In the genomic region with DNA sequence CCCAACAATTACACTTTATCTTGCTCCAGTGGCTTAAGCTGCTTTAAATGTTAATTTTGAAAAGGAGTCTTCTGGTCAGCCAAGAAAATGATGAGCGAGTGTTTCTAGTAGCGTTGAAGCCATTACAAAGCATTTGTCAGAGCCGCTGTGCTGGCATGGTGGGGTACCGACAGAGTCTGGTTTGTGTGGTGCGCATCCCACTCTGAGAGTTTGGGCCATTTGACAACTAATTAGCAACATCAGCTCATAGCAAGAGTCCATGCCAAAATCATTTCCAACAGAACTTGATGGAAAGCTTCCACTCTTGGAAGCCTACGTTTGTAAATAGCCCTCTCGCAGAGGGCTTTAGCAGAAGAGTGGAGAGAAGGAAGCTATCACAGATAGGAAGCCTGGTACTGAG, we compare ENCODE assay signal across 11 mouse cellular contexts.
"Had no signal": no experiment of that assay in that cellular context is flagged by ENCODE, and none has a peak within 500 bp of the region (broad histone marks: within the 10 kb centered on the region; RNA-seq: fewer than 3 reads in every experiment).

No protein-coding gene starts in this region.

- H3K36me3 ChIP-seq: limb, embryonic 13.5 days; neural tube, embryonic 12.5 days had no signal

- H3K4me3 ChIP-seq: limb, embryonic 13.5 days; neural tube, embryonic 12.5 days had no signal

- H3K27me3 ChIP-seq: limb, embryonic 13.5 days; neural tube, embryonic 12.5 days had no signal

- H3K4me2 ChIP-seq: limb, embryonic 13.5 days; neural tube, embryonic 12.5 days had no signal

- H3K27ac ChIP-seq: limb, embryonic 13.5 days; liver, embryonic 14.5 days; neural tube, embryonic 12.5 days; stomach, postnatal 0 days had no signal

- H3K9ac ChIP-seq: limb, embryonic 13.5 days; liver, embryonic 14.5 days; neural tube, embryonic 12.5 days had no signal

- DNase-seq: kidney, adult 18-20 months; kidney, postnatal 10 days; kidney, postnatal 4 days; lung, adult 18-20 months; lung, postnatal 36 days; midbrain, embryonic 14.5 days; thymus, postnatal 4 days had no signal

- H3K4me1 ChIP-seq: limb, embryonic 13.5 days; neural tube, embryonic 12.5 days had no signal

- H3K9me3 ChIP-seq: limb, embryonic 13.5 days; neural tube, embryonic 12.5 days had no signal
